Mouse (Mus musculus) cerebellum, adult 2 months (tissue): Measurements from ENCODE around the gene Cfap44. TPM values are rescaled to one million over a fixed set of nuclear protein-coding genes. Genes with fewer than 3 reads are reported as not detected.
A peak's percentile ranks its signal among the peaks of the same experiment; 100 is the strongest.

Source experiments
- DNase-seq, 2 experiments: peaks; one replicate each; pipeline ENCODE4 v3.0.0; 2021
- H3K27ac ChIP-seq: fragments of 200-500 bp; 2 replicates; pipeline ENCODE4 v1.5.1; 2012; ENCODE audit warnings: low read length, control low read depth, inconsistent platforms; ENCODE audit not compliant: insufficient read depth
- H3K27me3 ChIP-seq: fragments of 200-500 bp; 2 replicates; pipeline ENCODE4 v1.6.1; 2012; ENCODE audit warnings: inconsistent platforms, mild to moderate bottlenecking, low read length, moderate library complexity; ENCODE audit not compliant: control insufficient read depth, insufficient read depth
- H3K4me1 ChIP-seq: fragments of 200-500 bp; 2 replicates; pipeline ENCODE4 v1.6.1; 2011; ENCODE audit warnings: low read length; ENCODE audit not compliant: control insufficient read depth, insufficient read depth
- H3K4me3 ChIP-seq: fragments of 200-500 bp; replicated peaks from 2 replicates; pipeline ENCODE3; 2011; ENCODE audit warnings: mild to moderate bottlenecking, low read depth, low read length, control low read depth; ENCODE audit not compliant: insufficient read depth
- CTCF ChIP-seq: fragments of 200-500 bp; IDR thresholded peaks from 2 replicates; pipeline ENCODE4 v1.5.1; 2011; ENCODE audit warnings: low read depth, mild to moderate bottlenecking, control low read depth, low read length, moderate library complexity, borderline replicate concordance; ENCODE audit not compliant: insufficient read depth
- POLR2A ChIP-seq: fragments of 200-500 bp; IDR thresholded peaks from 2 replicates; pipeline ENCODE4 v1.6.1; 2011; ENCODE audit warnings: low read length, control low read depth, borderline replicate concordance; ENCODE audit not compliant: insufficient read depth
- WGBS: fragments of 180-500 bp; shearing (Covaris S2); methylation state at CpG from one replicate; pipeline ENCODE4 v1.1.7; 2018; 5-methylcytosine and 5-hydroxymethylcytosine counted together
- polyA plus RNA-seq: library from polyadenylated mRNA; depleted of rRNA; stranded (reverse); fragments of >200 nt; gene quantifications from 2 replicates; pipeline ENCODE4 v1.2.3, GENCODE M21; 2012; rRNA removed

The Cfap44 gene
- polyA plus RNA-seq, 1 experiment: 1.5 TPM

GRCm38 (mm10) chr16:44530191-44530590, 135.6 kb downstream of the Cfap44 start:
- 11% methylated on average over 9 of the region's 9 CpGs for WGBS
- H3K27ac ChIP-seq: 0 out of 2 replicates have a peak overlapping the region, but pooled peaks have one; percentile 38
- H3K4me3 ChIP-seq: no peak overlapping the region
- H3K4me1 ChIP-seq: peaks cover 62% of the 10 kb centered on the region
- TF ChIP-seq POLR2A (no peak), CTCF (no peak)
- H3K27me3 ChIP-seq: no peaks in the 10 kb centered on the region
- peak in 1 of 2 experiments; percentile 56 for DNase-seq

- WGBS: 21% methylated on average over 7 of the region's 7 CpGs
Measured at GRCm38 (mm10) chr16:44530829-44531228, 136.2 kb downstream of the Cfap44 start.

GRCm38 (mm10) chr16:44531239-44531797, 136.7 kb downstream of the Cfap44 start:
- TF ChIP-seq CTCF (no peak), POLR2A (no peak)
- Histone ChIP-seq H3K27me3 (no peaks in the 10 kb centered on the region), H3K27ac (peak overlapping the region; percentile 82), H3K4me3 (no peak overlapping the region), H3K4me1 (peaks cover 71% of the 10 kb centered on the region)
- DNase-seq: no peak
- 43% methylated on average over 12 of the region's 12 CpGs for WGBS

More at GRCm38 (mm10) chr16:44530829-44531228, 136.2 kb downstream of the Cfap44 start:
- Histone ChIP-seq H3K4me1 (peaks cover 66% of the 10 kb centered on the region), H3K4me3 (no peak overlapping the region), H3K27me3 (no peaks in the 10 kb centered on the region), H3K27ac (peak overlapping the region; percentile 82)
- TF ChIP-seq CTCF (no peak), POLR2A (no peak)
- no peak for DNase-seq

Other genes with a start within 250 kb of the Cfap44 start
- gene Usf3, start 221.6 kb upstream of the Cfap44 start, polyA plus RNA-seq: 14.2 and 15.3 TPM in 2 replicates
- 32.9 and 37.6 TPM in 2 replicates for gene Sidt1, start 61.6 kb upstream of the Cfap44 start, polyA plus RNA-seq
- 14.9 and 19.8 TPM in 2 replicates for gene Spice1, start 47.7 kb upstream of the Cfap44 start, polyA plus RNA-seq
- 37.9 and 43.6 TPM in 2 replicates for gene Boc, start 164.1 kb downstream of the Cfap44 start, polyA plus RNA-seq